Mouse (Mus musculus) megakaryocyte, embryonic 14.5 days (primary cell): ENCODE measurements around the gene Trak2. TPM values are rescaled to one million over a fixed set of nuclear protein-coding genes. Genes with fewer than 3 reads are reported as not detected.
"Not testable (repeated sequence)": the region's sequence is repeated elsewhere in the genome, so short reads cannot be mapped to it uniquely, and the experiment has no call there.

Experiments used
- H3K27me3 ChIP-seq: replicated peaks from 2 replicates; pipeline ENCODE3; 2012; ENCODE audit warnings: inconsistent platforms
- H3K36me3 ChIP-seq: replicated peaks from 2 replicates; pipeline ENCODE3; 2012; ENCODE audit warnings: low read length, inconsistent platforms, mixed read lengths
- H3K4me1 ChIP-seq: 2 replicates; pipeline ENCODE4 v1.6.1; 2012; ENCODE audit warnings: inconsistent platforms
- H3K4me3 ChIP-seq: replicated peaks from 2 replicates; pipeline ENCODE3; 2012; ENCODE audit warnings: moderate library complexity, mild to moderate bottlenecking, inconsistent platforms
- H3K9me3 ChIP-seq: 2 replicates; pipeline ENCODE4 v1.6.1; 2012; ENCODE audit warnings: inconsistent platforms
- FLI1 ChIP-seq: IDR thresholded peaks from 2 replicates; pipeline ENCODE4 v1.6.1; 2012; ENCODE audit warnings: low read length, inconsistent platforms, mixed read lengths
- GATA1 ChIP-seq: IDR thresholded peaks from 3 replicates; pipeline ENCODE4 v1.6.1; 2012; ENCODE audit warnings: mixed read lengths, low read length, inconsistent platforms, borderline replicate concordance
- polyA plus RNA-seq: library from polyadenylated mRNA; stranded (reverse); fragments of >175 nt; gene quantifications from 2 replicates; pipeline ENCODE4 v1.2.3, GENCODE M21; 2012; ENCODE audit warnings: low replicate concordance; ENCODE audit not compliant: insufficient read depth

Gene Trak2
- polyA plus RNA-seq, 1 experiment = 24.8 TPM

DNA sequence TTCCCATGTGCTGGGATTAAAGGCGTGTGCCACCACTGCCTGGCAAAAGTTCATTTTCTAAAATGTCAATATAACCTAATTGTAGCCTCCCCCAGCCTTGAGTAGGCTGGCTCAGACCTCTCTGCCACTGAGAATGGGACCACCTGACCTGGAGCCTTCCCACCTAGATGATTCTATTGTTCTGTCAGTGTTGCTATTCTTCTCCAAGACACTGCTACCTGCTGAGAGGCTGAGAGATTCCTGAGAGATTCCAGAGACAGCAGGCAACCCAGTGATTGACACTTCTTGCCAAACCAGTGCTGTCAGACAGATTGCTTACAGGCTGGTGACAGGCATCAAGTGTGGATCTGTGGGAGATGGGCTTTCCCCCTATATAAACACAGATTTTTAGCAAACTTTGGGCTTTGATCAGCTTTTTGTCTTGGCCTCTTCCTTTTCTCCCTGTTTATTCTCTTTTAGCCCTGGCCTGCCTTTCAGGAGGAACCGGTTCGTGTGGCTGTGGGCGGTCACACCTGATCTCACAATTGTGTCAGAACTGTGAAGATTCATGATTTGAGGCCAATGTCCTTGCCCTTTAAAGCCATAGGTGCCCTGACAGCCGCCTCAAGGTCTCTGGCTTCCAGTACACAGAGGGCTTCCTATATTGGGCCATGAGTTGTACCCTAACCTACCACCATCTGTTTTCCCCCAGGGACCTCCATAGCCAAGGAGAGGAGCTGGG lies 83.2 kb downstream of the Trak2 start:
- Histone ChIP-seq H3K36me3 (no peaks in the 10 kb centered on the region), H3K27me3 (no peaks in the 10 kb centered on the region), H3K4me1 (no peaks in the 10 kb centered on the region), H3K9me3 (peaks cover 6% of the 10 kb centered on the region), H3K4me3 (no peak overlapping the region)
- no peak for TF ChIP-seq FLI1
- TF ChIP-seq GATA1 = no peak

DNA sequence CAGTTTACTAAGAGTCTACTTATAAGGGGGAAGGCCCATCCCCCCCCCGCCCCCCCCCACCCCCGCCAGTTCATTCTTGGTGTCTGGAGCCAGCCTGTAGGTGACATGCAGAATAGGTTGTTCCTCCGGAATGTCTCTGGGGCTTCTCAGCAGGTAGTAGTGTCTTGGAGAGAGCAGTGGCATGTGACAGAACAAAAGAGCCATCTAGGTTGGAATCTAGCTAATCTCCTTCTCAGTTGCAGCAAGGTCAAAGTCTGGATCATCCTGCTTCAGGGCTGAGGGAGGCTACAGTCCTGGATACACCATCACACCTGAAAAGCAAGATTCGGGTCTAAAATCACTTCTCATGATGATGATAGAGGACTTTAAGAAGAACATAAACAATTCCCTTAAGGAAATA lies 87.6 kb downstream of the Trak2 start:
- no peaks in the 10 kb centered on the region for H3K36me3 ChIP-seq
- H3K9me3 ChIP-seq = no peaks in the 10 kb centered on the region
- no peaks in the 10 kb centered on the region for H3K4me1 ChIP-seq
- TF ChIP-seq GATA1 (no peak), FLI1 (no peak)
- no peaks in the 10 kb centered on the region for H3K27me3 ChIP-seq
- H3K4me3 ChIP-seq = no peak overlapping the region

DNA sequence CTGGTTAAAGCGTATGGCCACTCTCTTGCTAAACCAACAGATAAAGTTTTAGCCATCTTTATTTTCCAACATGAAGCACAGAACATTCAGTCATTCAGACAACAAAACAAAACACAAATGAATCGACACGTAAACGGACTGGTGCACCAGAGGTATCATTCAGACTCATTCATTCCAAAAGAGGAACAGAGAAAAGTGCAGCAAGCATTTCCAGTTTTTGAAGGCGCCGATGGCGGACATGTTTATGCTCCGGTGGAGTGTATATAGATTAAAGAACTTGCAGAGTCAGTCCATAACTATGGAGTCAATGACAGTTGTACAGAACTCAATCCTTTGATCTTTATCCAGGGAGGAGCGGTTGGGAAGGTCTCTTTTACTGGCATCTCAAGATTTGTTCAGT lies 90.0 kb downstream of the Trak2 start:
- H3K4me3 ChIP-seq, H3K36me3 ChIP-seq, H3K27me3 ChIP-seq, H3K4me1 ChIP-seq: not testable (repeated sequence)
- peaks cover 16% of the 10 kb centered on the region for H3K9me3 ChIP-seq

DNA sequence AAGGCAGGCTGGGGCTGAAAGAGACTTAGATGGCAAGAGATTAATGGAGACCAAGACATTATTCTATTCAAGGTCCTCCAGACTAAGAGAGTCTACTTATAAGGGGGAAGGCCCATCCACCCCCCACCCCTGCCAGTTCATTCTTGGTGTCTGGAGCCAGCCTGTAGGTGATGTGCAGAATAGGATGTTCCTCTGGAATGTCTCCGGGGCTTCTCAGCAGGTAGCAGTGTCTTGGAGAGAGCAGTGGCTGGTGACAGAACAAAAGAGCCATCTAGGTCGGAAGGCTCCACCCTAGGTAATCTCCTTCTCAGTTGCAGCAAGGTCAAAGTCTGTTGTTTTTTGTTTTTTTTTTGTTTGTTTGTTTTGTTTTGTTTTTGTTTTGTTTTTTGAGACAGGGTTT lies 93.9 kb downstream of the Trak2 start:
- H3K27me3 ChIP-seq, H3K4me1 ChIP-seq, H3K4me3 ChIP-seq, H3K36me3 ChIP-seq: not testable (repeated sequence)
- H3K9me3 ChIP-seq = peaks cover 29% of the 10 kb centered on the region

DNA sequence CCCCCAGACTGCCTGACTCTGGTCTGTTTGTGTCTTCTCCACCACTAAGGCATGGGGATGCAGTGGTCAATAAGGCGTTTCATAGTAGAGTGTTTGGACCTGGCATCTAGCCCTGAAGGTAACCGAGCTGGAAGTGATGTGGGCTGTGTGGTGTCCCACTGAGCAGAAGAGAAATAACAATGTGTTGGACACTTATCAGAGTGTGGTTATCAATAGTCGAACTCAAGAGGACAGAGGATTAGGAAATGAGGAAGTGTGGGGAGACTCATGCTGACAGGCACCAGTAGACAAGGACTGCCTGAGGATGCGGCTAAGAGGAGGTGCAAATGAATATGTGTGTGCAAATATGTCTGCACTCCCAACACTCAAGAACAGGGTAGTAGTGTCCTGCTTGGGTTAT lies 96.7 kb downstream of the Trak2 start:
- H3K4me1 ChIP-seq, H3K4me3 ChIP-seq, H3K36me3 ChIP-seq, H3K27me3 ChIP-seq: not testable (repeated sequence)
- H3K9me3 ChIP-seq = peaks cover 34% of the 10 kb centered on the region

DNA sequence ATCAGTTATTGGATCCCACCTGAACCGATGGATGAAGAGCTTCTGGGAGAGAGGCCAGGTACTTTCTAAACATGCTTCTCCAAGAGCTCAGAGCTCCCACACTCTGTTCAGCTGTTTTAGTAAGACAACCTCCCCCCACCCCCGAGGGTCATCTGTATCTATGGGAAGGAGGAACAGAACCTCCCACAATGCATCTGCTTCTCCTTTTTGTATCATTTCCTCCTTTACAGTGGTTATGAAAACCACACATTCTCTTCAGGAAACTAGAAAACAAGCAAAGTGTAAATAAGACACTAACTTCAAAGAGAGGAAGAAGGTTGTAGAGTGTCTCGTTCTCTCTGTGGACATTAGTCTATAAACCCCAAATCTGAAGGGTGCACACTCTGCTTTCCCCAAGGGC lies 112.6 kb downstream of the Trak2 start:
- H3K4me3 ChIP-seq = not testable (repeated sequence)

DNA sequence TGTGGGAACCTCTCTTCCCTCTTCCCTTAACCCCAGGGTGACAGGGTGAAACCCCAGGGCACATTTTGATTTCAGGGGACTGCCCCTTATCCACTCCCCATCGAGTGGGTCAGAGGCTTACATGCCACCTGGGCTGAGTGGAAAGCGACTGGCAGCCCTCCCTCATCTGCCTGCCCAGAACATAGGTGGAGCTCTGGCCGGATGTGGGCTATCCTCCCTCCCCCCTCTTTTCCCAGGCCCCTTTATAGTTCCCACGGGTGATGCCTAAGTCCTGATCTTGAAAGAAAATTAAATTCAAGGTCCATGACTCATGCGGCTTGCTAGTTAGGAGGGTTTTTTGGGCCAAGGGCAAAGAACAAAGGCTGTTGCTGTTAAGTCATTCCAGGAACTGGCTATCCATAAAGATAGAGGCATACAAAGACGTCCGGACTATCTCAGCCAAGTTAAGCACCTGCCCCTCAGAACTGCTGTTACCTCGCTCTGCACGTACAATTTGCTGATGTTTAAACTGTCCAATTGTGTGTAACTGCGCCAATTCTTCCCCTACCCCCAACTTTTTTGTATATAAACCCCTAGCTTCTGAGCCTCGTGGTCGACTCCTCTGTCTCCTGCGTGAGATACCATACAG lies 113.4 kb downstream of the Trak2 start:
- H3K4me1 ChIP-seq, H3K4me3 ChIP-seq, H3K27me3 ChIP-seq, H3K36me3 ChIP-seq: not testable (repeated sequence)
- H3K9me3 ChIP-seq = peaks cover 14% of the 10 kb centered on the region

More for the DNA sequence above, 112.6 kb downstream of the Trak2 start:
- peaks cover 20% of the 10 kb centered on the region for H3K9me3 ChIP-seq
- H3K4me1 ChIP-seq, H3K27me3 ChIP-seq, H3K36me3 ChIP-seq: not testable (repeated sequence)

DNA sequence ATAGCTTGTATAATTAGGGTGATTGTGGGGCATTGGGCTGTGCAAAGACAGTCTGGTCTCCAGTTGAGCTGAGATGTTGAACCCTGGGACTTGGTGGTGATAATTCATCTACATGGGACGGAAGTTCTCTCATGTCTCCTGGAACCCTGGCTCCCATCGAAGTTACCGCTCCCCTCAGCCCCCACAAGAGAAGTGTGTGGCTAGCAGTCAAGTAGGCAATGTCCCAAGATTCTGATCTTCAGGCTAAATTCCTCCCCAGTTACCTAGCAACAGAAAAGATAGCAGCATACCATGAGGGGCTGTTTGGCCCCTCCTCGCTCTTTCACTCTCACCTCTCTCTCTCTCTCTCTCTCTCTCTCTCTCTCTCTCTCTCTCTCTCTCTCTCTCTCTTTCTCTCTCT lies 114.1 kb downstream of the Trak2 start:
- not testable (repeated sequence) for H3K9me3 ChIP-seq, H3K27me3 ChIP-seq, H3K36me3 ChIP-seq, H3K4me3 ChIP-seq
- peaks cover 12% of the 10 kb centered on the region for H3K4me1 ChIP-seq

DNA sequence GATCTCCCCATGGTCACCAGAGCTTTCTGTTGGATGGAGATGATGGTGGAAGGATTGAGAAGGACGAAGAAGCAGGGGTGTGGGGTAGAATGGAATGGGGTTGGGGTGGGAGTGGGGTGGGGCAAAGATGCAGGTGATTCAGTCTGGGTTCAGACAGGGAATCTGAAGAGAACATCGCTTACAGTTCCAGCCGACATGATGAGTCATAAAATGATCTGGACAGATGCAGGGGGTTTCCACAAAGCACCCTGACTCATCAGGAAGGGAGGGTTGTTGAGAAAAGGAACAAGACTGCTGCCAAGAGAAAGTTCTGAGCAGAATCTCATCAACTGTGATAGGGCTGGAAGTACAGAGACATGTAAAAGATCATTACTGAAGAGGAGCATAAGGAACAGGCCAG lies 116.4 kb downstream of the Trak2 start:
- H3K4me3 ChIP-seq, H3K9me3 ChIP-seq, H3K27me3 ChIP-seq, H3K36me3 ChIP-seq: not testable (repeated sequence)
- peaks cover 25% of the 10 kb centered on the region for H3K4me1 ChIP-seq

Other genes starting within 250 kb of the Trak2 start
- 2.4 TPM in 1 of 2 replicates, not detected in the other for gene Casp8, start 178.1 kb downstream of the Trak2 start, polyA plus RNA-seq
- 5.1 and 8.0 TPM in 2 replicates for gene Stradb, start 92 bp upstream of the Trak2 start, polyA plus RNA-seq
- not detected in 2 replicates for gene C2cd6, start 121.5 kb upstream of the Trak2 start, polyA plus RNA-seq
- gene Tmem237, start 147.0 kb upstream of the Trak2 start, polyA plus RNA-seq = 5.0 TPM in 1 of 2 replicates, not detected in the other
- gene Mpp4, start 190.0 kb upstream of the Trak2 start, polyA plus RNA-seq = 0.12 TPM in 1 of 2 replicates, not detected in the other